Mouse (Mus musculus): ENCODE results near the gene Nfib.
A peak's percentile ranks its signal among the peaks of the same experiment; 100 is the strongest.

The Nfib gene

DNA sequence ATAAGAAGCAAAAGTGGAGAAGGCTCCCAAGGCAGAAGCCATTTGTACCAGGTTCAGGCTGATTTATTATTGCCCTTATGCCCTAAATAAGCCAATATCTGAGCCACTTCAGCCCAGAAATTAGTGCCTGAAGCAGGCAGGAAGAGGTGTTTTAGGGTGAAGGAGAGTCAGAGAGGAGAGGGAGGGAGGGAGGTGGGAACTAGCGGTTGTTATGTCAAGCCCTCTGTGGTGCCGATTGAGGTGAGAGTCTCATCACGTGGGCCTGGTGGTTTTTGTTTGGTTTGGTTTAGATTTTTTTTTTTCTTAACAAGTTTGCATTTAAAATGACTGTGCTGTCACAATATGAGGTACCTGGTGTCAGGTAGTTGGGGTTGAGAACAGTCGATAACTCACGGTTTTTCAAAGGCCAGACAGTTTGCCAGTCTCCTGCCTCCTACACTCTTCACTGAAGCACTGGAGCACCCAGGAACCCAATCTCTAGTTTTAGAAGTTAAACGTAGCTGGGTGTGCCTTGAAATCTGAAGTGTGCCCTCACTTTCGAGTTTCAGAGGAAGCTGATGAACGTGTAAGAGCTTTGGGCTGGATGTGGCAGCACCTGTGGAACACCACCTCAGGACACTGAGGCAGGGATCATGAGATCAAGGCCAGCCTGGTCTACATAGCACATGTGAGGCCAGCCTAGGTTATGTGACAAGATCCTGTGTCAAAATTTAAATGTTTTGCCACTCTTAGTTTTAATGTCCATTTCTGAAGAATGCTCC, 81.1 kb downstream of the Nfib start:
- DNase-seq (ENCODE audit: low spot score), result no peak

DNA sequence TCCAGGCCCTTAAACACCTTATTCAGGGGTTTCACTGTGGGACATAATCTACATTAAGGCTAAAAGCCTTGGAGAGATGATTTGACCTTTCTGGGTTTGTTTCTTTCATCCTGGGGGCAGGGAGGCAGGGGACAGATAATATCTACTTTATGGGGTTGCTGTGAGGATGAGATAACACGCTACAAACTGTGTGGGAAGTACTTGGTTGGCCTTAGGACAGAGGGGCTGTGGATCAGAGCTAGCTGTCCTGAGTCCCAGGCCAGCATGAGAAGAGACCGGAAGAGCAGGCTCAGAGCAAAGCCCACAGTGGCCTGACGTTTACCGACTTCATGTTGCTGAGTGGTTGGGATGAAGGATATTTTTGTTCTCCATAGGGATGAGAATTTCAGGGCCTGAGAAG, 81.7 kb downstream of the Nfib start:
- DNase-seq (ENCODE audit: low spot score), result no peak

DNA sequence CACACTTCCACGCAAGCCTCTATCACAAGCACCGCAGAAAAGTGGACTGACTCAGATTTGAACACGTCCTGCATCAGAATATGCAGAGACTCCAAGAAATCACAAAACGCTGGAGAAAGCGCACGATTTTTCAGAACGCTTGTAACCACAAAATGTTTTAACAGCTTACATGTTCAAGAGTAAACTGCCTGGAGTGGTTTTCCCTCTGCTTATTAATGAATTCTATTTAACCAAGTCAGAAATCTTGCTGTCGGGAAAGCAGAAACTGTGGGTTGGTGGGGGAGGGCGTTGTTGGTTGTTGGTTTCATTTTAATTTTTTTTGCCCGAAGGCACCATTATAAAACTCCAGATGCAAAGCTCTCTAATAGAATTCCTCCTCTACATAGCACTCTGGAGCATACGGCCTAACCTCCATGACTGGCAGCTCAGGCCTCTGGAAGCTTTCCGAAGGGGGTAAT, 82.4 kb downstream of the Nfib start:
- no peak for DNase-seq (ENCODE audit: low spot score)

DNA sequence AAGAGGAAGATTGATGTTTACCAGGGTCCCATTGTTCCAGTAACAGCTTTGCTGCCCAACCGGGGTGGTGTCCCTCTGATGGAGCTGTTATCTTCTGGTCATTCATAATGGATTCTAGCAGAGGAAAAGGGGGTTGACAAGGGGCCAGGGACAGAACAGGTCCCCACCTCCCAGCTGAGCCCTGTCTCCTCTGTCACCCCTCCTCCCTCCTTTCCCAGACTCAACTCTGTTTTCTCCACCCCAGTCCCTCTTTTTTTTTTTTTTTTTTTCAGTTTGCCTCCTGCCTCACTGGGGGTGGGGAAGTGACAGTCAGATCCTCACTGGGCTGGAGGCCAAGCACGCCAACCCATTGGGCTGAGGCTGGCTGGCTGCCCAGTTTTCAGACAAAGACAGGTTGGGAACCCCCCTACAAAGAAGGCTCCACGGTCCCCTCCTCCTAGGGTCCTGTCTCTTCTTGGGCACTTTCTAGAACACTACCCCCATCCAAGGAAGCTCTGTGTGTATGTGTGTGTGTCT, 83.2 kb downstream of the Nfib start:
- peak; percentile 55 for DNase-seq (ENCODE audit: low spot score)

DNA sequence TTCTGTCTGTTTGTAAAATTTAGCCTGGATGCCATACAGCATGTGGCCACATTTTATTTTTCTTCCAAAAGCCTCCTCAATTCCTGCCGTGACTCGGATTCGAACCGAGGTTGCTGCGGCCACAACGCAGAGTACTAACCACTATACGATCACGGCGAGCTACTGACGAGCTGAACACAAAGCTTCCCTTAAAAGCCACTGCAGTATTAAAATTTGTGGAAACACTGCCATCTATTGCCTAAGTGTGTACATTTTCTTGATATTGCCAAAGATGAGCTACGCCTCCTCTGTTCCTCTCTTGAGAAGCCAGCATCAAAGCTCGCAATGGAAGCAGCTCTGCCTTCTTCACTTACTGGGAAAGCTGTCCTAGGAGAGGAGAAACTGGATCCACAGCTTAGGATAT, 86.0 kb downstream of the Nfib start:
- peak; percentile 69 for DNase-seq (ENCODE audit: low spot score)

DNA sequence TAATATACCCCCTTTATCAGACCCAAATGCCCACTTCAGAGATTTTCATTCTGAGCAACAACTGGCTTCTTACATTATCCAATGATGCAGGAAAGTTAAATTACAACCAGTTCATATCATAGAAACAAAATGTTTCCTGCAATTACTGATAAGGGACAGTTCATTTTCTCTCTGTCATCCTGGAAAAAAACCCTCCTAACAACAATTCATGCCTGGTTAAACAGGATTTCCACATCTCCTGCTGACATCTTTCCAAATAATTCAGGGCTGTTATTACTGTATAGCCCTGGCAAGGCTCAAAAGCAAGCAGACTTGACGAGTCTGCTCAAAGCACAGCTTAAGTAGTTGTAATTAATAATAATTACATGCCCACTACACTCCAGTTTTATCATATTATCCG, 86.5 kb downstream of the Nfib start:
- peak; percentile 26 for DNase-seq (ENCODE audit: low spot score)

DNA sequence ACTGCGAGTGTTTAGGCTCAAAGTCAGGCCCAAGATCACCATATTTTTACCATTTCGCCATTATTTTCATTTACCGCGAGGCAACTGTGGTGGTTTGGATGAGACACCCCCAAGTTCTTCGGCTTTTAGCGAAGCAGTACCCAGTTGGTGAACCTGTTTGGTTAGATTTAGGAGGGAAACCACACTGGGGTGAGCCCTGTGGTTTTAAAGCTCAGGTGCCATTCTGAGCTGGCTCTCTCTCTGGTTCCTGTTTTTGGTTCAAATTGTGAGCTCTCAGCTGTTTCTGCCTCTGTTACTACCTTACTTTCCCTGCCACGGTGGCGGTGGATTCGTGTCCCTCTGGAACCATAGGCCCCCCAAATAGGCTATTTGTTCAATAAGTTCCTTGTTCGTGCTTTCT, 88.3 kb downstream of the Nfib start:
- no peak for DNase-seq (ENCODE audit: low spot score)

DNA sequence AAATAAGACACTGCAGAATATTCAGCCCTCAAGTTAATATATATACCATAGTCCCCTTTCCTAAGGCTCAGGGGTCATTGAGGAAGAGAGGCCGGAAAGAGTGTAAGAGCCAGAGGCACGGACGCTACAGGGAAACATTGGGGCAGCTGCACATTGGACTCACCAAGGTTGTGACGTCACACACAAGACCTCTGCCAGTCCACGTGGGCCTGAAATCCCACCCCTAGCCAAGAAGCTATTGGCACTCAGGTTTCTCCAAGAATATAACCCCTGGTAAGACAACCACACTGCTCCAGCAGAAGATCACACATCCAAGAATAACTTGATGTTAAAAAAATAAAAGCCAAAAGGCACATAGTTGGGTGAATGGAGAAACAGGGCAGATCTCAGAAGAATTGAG, 89.8 kb downstream of the Nfib start:
- no peak for DNase-seq (ENCODE audit: low spot score)

DNA sequence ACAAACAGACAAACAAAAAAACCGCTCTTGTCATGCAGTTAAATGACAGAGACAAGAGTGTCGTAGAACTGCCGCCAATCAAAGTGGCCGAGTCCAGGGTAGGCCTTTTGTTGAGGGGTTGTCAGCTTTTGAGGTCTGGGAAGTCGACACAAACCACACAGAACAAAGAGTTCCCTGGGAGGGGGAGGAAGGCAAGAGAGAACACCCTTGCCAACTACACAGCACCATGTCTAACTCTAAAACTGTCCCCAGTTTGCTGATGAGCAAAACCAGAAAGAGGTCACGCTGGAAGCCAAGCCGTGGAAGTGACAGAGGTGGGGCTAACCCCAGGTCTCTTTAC, 91.1 kb downstream of the Nfib start:
- no peak for DNase-seq (ENCODE audit: low spot score)

DNA sequence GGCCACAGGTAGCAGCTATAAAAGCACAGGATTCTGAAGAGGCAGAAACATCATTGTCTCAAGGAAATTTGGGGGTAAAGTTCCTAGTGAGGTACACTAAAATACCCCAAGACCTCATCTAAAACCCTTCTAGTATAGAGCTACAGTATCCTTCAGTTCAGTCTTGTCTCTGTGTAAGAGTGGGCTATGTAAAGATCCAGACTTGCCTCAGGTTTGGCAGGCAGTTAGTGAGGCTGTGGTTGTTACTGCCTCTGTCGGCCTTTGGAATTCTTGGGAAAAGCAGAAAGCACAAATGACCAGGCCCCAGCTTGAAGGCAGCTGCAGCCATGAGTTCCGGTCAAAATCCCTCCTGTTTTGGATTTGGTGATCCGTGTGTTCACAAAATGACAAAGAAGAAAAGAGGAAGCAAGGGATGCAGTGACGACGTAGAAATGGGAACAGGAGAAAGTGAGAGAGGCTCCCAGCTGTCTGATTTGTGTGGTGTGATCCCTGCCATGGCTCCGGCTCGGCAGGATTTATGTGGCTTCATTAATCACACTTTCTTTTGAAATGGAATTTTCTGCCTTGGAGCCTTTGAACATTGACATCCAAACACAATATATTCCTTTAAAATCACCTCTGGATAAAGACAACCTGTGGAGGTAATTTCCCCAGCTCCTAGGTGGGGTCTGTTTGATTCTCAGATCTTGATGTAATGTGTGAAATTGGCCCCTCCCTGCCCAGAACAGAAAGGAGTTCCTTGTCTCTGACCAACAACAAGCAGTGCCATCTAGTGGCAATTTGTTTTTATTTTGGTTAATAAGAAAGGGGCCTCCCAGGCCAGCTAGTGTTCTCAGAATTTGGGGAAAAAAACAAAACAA, 91.7 kb downstream of the Nfib start:
- peak; percentile 64 for DNase-seq (ENCODE audit: low spot score)

DNA sequence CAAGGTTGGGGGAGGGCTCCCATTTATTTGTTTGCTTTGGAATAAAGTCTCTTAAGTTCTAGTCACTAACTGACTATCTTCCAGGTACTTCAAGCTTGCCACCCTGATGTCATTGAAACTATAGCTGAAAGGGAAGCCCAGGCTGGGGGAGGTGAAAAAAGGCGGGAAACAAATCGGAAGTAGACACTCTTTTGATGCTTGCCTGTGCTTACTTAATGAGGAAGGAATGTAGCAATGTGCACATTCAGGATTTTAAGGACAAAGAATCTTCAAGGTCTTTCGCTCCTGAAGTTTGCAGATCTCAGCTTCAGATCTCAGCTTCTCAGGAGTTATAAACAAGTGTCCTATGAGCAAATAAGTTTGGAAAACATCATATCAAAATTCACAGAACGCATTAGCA, 95.9 kb downstream of the Nfib start:
- DNase-seq (ENCODE audit: low spot score), result no peak

DNA sequence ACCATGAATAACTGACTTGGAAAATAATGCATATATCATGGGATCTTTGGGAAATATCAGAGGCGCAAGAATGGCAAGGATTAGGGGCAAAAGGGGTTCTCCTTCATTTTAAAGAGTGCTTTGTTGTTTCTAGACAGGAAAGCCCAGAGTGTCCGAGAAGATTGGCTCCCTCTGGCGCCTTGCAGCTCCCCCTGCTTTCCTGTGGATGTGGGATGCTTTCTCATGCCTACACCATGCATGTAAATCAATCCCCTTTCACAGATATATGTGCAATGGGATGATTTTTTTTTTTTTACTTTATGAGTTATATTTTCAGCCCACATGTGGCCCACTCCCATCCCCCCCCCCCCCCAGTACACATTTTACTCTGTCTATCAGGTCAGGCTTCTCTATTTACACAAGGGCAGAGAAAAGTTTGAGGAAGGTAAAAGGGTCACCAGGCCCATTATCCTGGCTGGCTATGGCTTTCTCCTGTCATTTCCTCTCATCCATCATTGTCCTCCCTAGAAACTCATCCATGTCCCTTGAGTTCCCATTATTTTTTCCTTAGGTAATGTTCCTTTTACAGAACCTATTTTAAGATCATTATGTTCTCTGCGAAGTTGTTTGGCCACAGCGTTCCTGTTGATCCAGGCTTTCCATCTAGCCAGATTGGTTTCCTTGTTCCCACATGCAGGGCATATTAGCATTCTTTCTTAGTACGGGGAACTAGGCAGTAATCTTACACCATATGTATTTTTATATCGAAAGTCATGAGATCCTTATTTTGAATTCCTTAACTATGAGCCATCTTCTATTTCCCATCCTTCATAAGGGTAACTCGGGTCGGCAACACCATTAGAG, 96.6 kb downstream of the Nfib start:
- DNase-seq (ENCODE audit: low spot score), result no peak

DNA sequence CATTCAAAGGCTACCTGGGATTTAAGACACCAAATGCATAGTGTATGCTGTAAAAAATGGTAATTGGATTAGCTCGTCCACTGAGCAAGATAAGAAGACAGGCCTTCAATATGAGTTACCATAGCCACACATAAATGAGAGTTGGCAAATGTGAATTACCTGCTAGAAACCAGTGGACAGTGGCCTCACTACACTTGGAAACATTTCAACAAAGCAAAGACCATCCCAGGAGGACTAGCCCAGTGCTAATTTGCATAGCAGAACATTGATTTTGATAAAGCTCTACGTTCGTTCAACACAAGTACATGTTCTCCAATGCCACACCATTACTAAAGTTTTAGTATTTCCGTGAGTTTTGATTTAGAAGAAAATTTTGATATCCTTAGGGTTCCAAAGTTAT, 98.3 kb downstream of the Nfib start:
- no peak for DNase-seq (ENCODE audit: low spot score)

DNA sequence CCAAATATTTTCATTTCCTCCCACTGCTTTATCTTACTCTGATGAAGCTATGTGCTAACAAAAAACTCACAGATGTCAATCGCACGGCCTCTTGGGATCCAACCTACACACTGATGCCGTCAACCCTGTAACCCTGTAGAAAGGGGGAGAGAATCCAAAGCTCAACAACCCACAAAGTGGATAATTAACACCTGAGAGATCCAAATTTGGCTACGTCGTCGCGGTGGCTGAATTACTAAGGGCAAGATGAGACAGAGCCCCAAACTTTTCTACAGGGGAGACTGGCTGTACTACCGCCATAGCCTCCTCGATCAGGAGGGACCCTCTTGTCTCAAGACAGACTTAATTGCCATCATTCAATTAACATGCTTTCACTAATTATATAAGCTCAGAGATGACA, 99.2 kb downstream of the Nfib start:
- no peak for DNase-seq (ENCODE audit: low spot score)

DNA sequence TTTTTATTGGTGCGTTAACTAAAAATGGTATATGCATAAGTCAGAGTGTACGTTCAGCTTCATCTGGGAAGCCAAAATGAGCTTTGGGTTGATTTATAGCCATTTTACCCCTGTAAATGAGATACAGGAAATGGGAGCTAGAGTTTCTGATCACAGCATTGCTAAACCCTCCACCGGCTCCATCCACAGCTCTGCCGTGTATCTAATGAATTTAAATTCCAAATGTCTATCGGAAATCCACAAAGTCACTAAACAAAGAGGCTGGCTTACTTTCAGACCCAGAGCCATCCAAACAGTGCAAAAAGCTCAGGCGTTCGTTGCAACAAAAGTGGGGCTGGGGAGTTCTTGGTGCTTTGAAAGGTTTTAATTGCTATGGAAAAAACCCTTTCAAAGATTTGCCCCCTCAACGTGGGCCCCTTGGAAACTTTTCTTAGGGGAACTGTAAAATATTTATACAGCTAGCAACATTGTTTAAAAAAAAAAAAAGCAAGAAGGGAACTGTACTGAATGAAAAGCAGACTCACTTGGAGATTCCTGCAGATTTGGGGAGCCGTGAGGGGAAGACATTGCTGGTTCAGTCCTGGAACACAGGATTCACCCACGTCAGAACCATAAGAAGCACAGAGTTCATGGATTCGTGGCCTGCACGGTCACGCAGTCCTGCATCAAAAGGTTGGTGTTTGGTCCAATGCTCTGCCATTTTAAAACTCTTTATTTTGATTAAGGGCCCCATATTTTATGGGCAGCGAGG, 100.3 kb downstream of the Nfib start:
- no peak for DNase-seq (ENCODE audit: low spot score)

DNA sequence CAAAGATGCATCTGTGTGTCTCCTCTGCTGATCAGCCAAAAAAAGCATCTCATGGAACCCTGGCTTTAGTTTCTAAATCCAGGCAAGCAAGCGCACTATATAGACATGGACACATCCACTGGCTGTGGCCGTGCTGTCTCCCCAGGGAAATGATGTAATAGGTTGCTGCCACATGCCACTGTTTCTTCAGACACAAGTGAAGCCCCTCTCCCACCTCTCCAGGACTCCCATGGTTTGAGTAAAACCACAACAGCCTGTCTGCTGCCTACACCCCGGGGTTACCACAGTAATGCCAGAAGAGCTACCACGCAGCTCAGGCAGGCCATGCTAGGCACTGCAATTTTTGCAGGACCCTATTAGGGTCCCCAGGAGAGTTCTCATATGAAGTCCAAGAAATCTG, 101.0 kb downstream of the Nfib start:
- peak; percentile 61 for DNase-seq (ENCODE audit: low spot score)

DNA sequence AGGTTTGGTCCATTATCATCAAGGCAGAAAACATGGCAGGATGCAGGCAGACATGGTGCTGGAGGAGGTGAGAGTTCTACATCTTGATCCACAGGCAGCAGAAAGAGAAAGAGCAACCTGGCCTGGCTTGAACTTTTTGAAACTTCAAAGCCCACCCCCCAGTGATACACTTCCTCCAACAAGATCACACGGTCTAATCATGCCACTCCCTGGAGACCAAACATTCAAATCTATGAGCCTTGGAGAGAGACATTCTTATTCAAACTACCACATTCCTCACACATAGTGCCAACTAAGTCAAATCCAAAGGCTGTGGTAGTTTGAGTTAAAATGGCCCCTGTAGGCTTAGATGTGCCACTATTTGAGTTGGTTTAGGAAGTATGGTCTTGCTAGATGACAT, 104.9 kb downstream of the Nfib start:
- DNase-seq (ENCODE audit: low spot score), result no peak

DNA sequence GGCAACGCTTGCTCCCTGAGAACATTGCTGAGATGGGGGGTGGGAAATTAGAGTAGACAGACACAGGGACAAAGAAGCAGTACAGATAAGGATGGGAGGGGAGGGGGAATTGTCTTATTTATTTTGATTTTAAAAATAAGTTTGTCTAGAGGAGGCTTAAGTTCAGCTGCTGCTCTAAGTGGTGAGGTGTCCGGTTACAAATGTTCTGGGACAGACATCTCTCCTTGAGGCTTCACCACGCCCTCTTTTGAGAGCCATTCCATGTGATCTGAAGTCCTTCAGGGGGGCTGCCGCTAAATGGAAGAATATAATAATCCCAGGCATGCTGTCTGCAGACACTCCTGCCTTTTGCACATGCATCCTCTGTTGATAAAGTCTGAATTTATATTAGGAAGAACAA, 107.1 kb downstream of the Nfib start:
- DNase-seq (ENCODE audit: low spot score), result no peak

DNA sequence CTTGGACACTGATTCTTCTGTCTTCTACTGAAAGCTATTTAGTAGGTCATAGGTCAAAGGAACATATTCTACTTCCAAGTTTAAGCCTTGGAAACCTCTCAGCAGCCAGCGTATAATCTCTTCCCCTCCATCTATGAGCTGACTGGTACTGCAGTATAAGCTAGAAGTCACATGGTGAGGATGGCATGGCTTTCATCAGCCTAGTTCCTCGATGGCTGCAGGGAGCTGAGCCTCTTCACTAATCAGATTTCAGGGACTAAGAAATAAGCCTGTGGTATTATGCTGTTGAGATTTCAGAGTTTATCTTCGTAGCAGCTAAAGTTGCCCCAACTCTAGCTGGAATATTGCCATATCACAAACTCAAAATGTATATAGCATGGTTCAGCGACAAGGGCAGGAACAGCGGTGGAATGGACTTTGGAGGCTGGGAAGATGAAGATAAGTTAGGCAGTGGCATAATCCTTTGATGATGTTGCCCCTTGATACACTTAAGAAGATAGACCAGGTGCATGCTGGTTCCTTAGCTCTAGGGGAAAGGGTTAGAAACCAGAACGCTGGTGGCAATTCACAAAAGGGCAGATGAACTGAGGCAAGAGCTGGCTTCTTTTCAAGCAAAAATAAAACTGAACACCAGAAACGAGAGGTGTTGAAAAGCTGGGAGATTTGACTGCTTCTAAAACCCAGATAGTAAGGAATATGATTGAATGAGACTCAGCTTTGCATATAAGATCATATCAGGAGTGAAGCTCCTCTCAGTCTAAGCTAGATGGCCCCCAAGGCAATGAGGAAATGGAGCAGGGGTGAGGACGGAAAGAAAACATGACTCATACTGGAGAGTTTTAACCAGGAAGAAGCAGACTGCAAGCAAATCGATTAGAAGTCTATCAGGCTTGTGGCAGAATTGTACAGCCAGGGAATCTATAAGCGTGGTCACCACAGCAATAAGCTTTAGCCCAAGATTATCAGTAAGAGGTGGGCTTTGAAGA, 111.6 kb downstream of the Nfib start:
- peak; percentile 39 for DNase-seq (ENCODE audit: low spot score)
